Comparison of ENCODE assay signal across 8 mouse cellular contexts in the genomic region with DNA sequence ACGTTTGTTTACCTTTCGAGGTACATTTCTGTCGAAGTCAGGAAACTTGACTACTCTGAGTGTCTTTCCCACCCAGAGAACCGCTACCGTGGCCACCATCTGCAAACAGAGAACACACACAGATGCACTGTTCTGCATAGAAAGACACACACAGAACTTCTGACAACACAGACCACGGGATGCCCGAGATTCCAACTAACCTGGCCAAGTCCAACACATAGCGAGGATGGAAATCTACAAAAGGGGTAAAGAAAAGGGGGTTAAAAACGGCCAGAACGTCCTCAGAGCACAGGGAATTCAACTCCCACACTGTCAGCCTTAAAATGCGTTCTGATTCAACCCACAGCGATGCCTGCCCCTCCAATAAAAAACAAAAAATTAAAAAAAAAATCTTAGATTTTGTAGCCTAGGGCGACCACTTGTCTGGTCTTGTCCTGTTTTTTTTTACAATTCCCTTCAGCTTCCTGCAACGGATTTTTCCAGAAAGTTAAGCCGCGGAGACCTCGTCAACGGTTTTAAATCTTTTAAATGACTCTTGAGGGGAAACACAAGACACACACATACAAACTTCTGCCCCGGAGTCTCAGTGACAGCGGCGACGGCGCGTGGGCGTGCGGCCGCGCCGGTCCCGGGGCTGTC. TPM values are rescaled to one million over a fixed set of nuclear protein-coding genes. Genes with fewer than 3 reads are reported as not detected.
DNase-seq lines count a peak whose midpoint lies in the region; ATAC-seq and TF ChIP-seq lines count a peak whose summit lies in the region.

No protein-coding gene starts in this region.

- peak overlapping the region; percentile 100 for H3K9ac ChIP-seq in hindbrain, embryonic 16.5 days (ENCODE audit: low read depth, low read length)

- WGBS in embryonic facial prominence, embryonic 10.5 days, result 4% methylated on average over 30 of the region's 30 CpGs
- WGBS in hindbrain, embryonic 16.5 days, result 4% methylated on average over 30 of the region's 30 CpGs

- no peak for TF ChIP-seq CTCF in G1E (IDR thresholded peaks at IDR 0.05; ENCODE audit: low read depth, low read length)

- peaks cover 38% of the 10 kb centered on the region for H3K4me1 ChIP-seq in G1E (ENCODE audit: insufficient read depth, low read depth, low read length)
- peaks cover 34% of the 10 kb centered on the region for H3K4me1 ChIP-seq in embryonic facial prominence, embryonic 10.5 days
- H3K4me1 ChIP-seq in hindbrain, embryonic 16.5 days (ENCODE audit: control insufficient read depth, insufficient read depth, low read depth, low read length), result peaks cover 13% of the 10 kb centered on the region

- peaks cover 34% of the 10 kb centered on the region for H3K36me3 ChIP-seq in G1E (replicated peaks)
- H3K36me3 ChIP-seq in embryonic facial prominence, embryonic 10.5 days (replicated peaks), result peaks cover 24% of the 10 kb centered on the region
- H3K36me3 ChIP-seq in hindbrain, embryonic 16.5 days (ENCODE audit: control insufficient read depth, insufficient read depth, low read length), result peaks cover 3% of the 10 kb centered on the region; the same call in 1 of the 2 replicates

- intact Hi-C loops in left cerebral cortex, postnatal 10 days (cut with DNase I), result no loop called here

- ATAC-seq in G1E (ENCODE audit: extremely low read depth, insufficient number of reproducible peaks, low FRiP score, poor library complexity, severe bottlenecking), result 0 out of 2 replicates have a peak, but pooled peaks have one; percentile 16
- no peak for ATAC-seq in hindbrain, embryonic 16.5 days

- no peaks in the 10 kb centered on the region for H3K27me3 ChIP-seq in G1E (ENCODE audit: insufficient read depth, low read length)
- no peaks in the 10 kb centered on the region for H3K27me3 ChIP-seq in embryonic facial prominence, embryonic 10.5 days (replicated peaks; ENCODE audit: low read depth, poor library complexity, severe bottlenecking)
- H3K27me3 ChIP-seq in hindbrain, embryonic 16.5 days (replicated peaks; ENCODE audit: control insufficient read depth, insufficient read depth, low read length), result no peaks in the 10 kb centered on the region

- H3K9me3 ChIP-seq in G1E (replicated peaks), result no peaks in the 10 kb centered on the region
- H3K9me3 ChIP-seq in embryonic facial prominence, embryonic 10.5 days, result no peaks in the 10 kb centered on the region
- H3K9me3 ChIP-seq in hindbrain, embryonic 16.5 days (ENCODE audit: control insufficient read depth, low read length), result no peaks in the 10 kb centered on the region

- DNase-seq in left cerebral cortex, adult 11 months (ENCODE audit: low spot score), result peak; percentile 29
- no peak for DNase-seq in left cerebral cortex, postnatal 10 days (ENCODE audit: extremely low spot score in 1 of 2, low spot score in 2 of 2)
- DNase-seq in G1E (ENCODE audit: low spot score), result no peak
- DNase-seq in embryonic facial prominence, embryonic 10.5 days (ENCODE audit: low spot score), result peak; percentile 28
- DNase-seq in lung, postnatal 36 days, result peak; percentile 18
- peak; percentile 44 for DNase-seq in thymus, postnatal 25 days
- no peak for DNase-seq in frontal cortex, adult 2 months (ENCODE audit: extremely low spot score in 1 of 2, low spot score in 1 of 2)

- H3K4me2 ChIP-seq in hindbrain, embryonic 16.5 days (ENCODE audit: low read length), result peak overlapping the region; percentile 65

- H3K4me3 ChIP-seq in G1E (ENCODE audit: low read depth, low read length), result peak overlapping the region; percentile 92
- peak overlapping the region; percentile 95 for H3K4me3 ChIP-seq in embryonic facial prominence, embryonic 10.5 days
- H3K4me3 ChIP-seq in hindbrain, embryonic 16.5 days (ENCODE audit: low read length), result peak overlapping the region; percentile 90

- H3K27ac ChIP-seq in embryonic facial prominence, embryonic 10.5 days (replicated peaks), result peak overlapping the region; percentile 98
- peak overlapping the region; percentile 100 for H3K27ac ChIP-seq in hindbrain, embryonic 16.5 days (ENCODE audit: low read depth, low read length)

RNA-seq across cellular contexts. Expression of a gene that starts 1.0 kb away (rescaled TPM):
- 10 to 100 TPM; 12.0 to 13.4 TPM for total RNA-seq in left cerebral cortex, postnatal 10 days (2021)
- total RNA-seq in G1E (2014; fragmentation: Nextera tagmentation) (17.9 and 25.8 TPM in 2 replicates), G1E (2017) (8.9 and 9.4 TPM in 2 replicates)
- 1.3 and 1.6 TPM in 2 replicates for polyA plus RNA-seq in G1E (2012)
- 11.4 and 13.0 TPM in 2 replicates for polyA plus RNA-seq in embryonic facial prominence, embryonic 10.5 days (2016; fragmentation: Nextera tagmentation; extraction: Ambion mirVana)
- 6.9 and 7.5 TPM in 2 replicates for polyA plus RNA-seq in hindbrain, embryonic 16.5 days (2015; fragmentation: Nextera tagmentation; extraction: Ambion mirVana)
- 10.9 and 11.0 TPM in 2 replicates for polyA plus RNA-seq in frontal cortex, adult 2 months (2012; rRNA removed)

Comparison
In these comparisons a context has a peak if more than half of its experiments do, and no peak if none do; other contexts are left out.
1. DNase-seq: peak in left cerebral cortex, adult 11 months (single experiment), embryonic facial prominence, embryonic 10.5 days (single experiment), lung, postnatal 36 days (single experiment) and thymus, postnatal 25 days (single experiment); none in left cerebral cortex, postnatal 10 days (0 of 2), G1E (single experiment) and frontal cortex, adult 2 months (0 of 2).
2. Peak in every context shown above with its lines, with median percentiles within 50 percentile points of each other: H3K4me3 ChIP-seq.